Mouse (Mus musculus): ENCODE results near the gene Inafm2.

DNA sequence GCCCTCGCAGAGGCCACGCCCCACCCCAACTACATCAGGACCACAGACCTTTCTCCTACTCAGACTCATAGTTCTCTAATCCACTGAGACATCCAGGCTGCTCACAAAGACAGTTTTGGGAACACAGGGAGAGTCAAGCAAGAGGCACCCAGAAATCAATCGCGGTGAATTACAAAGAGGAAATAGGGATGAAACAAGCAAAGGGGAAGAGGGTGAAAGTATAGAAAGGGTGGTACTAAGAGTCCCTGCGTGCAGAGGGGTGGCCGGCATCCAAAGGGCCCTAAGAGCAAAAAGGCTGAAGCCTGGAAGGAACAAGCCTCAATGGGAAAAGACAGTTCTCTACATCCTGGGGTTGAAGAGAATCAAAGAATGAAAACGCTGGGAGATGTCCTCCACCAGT is 937 bp upstream of the Inafm2 start:
- TF ChIP-seq CTCF (IDR thresholded peaks at IDR 0.05; ENCODE audit: control insufficient read depth, insufficient read depth, insufficient read length) (no peak), USF1 (IDR thresholded peaks at IDR 0.05; ENCODE audit: low read depth) (no peak), MAX (IDR thresholded peaks at IDR 0.05) (no peak), FOSL1 (IDR thresholded peaks at IDR 0.05; ENCODE audit: insufficient read depth, low read length, poor library complexity, severe bottlenecking) (no peak)
